Mouse (Mus musculus) ES-E14 (cell line): Measurements from ENCODE around the gene Antxrl.

ENCODE experiments used
- CHD2 ChIP-seq: IDR thresholded peaks from 2 replicates; pipeline ENCODE4 v1.6.1; 2014; ENCODE audit warnings: mild to moderate bottlenecking, low read depth, low read length, inconsistent platforms
- HCFC1 ChIP-seq: IDR thresholded peaks from 2 replicates; pipeline ENCODE4 v1.6.1; 2012; ENCODE audit warnings: low read length, inconsistent platforms, borderline replicate concordance; ENCODE audit not compliant: insufficient read depth
- MAFK ChIP-seq: IDR thresholded peaks from 2 replicates; pipeline ENCODE4 v1.6.1; 2014; ENCODE audit warnings: mild to moderate bottlenecking, low read depth, low read length, inconsistent platforms; ENCODE audit not compliant: insufficient read depth
- ZC3H11A ChIP-seq: IDR thresholded peaks from 2 replicates; pipeline ENCODE4 v1.6.1; 2012; ENCODE audit warnings: low read depth, mild to moderate bottlenecking, inconsistent platforms, low read length, borderline replicate concordance
- ZNF384 ChIP-seq: IDR thresholded peaks from 2 replicates; pipeline ENCODE4 v1.6.1; 2012; ENCODE audit warnings: low read depth, low read length, inconsistent platforms

DNA sequence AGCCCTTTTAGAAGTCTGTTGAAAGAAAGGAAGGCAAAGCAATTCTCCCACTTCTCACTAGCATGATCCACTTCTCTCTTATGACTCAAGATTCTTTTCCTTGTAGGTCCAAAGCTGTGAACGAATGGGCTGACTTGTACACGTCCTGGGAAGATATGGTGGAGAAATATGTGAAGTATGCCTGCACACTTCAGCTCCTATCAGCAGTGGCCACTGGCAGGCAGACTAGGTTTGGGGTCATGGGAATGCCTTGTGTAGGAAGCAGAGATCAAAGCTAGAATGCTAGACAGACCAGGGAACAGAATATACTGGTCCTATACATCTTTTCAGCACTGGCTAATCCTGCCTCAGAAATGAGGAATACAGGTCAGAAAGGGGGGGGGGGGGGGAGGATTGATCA is 25.8 kb upstream of the Antxrl start:
- TF ChIP-seq ZNF384: no peak
- TF ChIP-seq HCFC1: no peak
- no peak for TF ChIP-seq ZC3H11A
- no peak for TF ChIP-seq CHD2
- no peak for TF ChIP-seq MAFK
